Mouse (Mus musculus) hindbrain, embryonic 12.5 days (tissue): ENCODE measurements around the gene Ptprb. TPM values are rescaled to one million over a fixed set of nuclear protein-coding genes. Genes with fewer than 3 reads are reported as not detected.

Experiments used
- ATAC-seq: fragments of 200-750 bp; cut with Nextera tagmentation; 2 replicates; pipeline ENCODE4 v1.8.0; 2017; ENCODE audit warnings: moderate TSS enrichment; ENCODE audit not compliant: low FRiP score
- H3K27ac ChIP-seq: fragments of 300-500 bp; sonication (generic); 2 replicates; pipeline ENCODE4 v1.5.1; 2016; ENCODE audit warnings: mild to moderate bottlenecking
- H3K27me3 ChIP-seq: fragments of 300-500 bp; sonication (generic); 2 replicates; pipeline ENCODE4 v1.6.1; 2016; ENCODE audit warnings: mild to moderate bottlenecking
- H3K36me3 ChIP-seq: fragments of 300-500 bp; sonication (generic); 2 replicates; pipeline ENCODE4 v1.6.1; 2016; ENCODE audit warnings: mild to moderate bottlenecking
- H3K4me1 ChIP-seq: fragments of 300-500 bp; sonication (generic); 2 replicates; pipeline ENCODE4 v1.6.1; 2016
- H3K4me2 ChIP-seq: fragments of 300-500 bp; sonication (generic); replicated peaks from 2 replicates; pipeline ENCODE4 v1.6.1; 2016; ENCODE audit warnings: mild to moderate bottlenecking
- H3K4me3 ChIP-seq: fragments of 300-500 bp; sonication (generic); 2 replicates; pipeline ENCODE4 v1.5.1; 2016; ENCODE audit warnings: mild to moderate bottlenecking
- H3K9ac ChIP-seq: fragments of 300-500 bp; sonication (generic); 2 replicates; pipeline ENCODE4 v1.6.1; 2016; ENCODE audit warnings: mild to moderate bottlenecking, moderate library complexity
- H3K9me3 ChIP-seq: fragments of 300-500 bp; sonication (generic); replicated peaks from 2 replicates; pipeline ENCODE4 v1.6.1; 2016; ENCODE audit warnings: mild to moderate bottlenecking
- WGBS: fragments of 180-500 bp; shearing (Covaris S2); methylation state at CpG from one replicate; pipeline ENCODE4 v1.1.7; 2016; 5-methylcytosine and 5-hydroxymethylcytosine counted together
- polyA plus RNA-seq: library from polyadenylated mRNA; unstranded; fragments of >200 nt; fragmentation: Nextera tagmentation; extraction: Ambion mirVana; gene quantifications from 2 replicates; pipeline ENCODE4 v1.2.1, GENCODE M21; 2016

Ptprb gene
- polyA plus RNA-seq, 1 experiment from 2014 or later, result 3.6 TPM

DNA sequence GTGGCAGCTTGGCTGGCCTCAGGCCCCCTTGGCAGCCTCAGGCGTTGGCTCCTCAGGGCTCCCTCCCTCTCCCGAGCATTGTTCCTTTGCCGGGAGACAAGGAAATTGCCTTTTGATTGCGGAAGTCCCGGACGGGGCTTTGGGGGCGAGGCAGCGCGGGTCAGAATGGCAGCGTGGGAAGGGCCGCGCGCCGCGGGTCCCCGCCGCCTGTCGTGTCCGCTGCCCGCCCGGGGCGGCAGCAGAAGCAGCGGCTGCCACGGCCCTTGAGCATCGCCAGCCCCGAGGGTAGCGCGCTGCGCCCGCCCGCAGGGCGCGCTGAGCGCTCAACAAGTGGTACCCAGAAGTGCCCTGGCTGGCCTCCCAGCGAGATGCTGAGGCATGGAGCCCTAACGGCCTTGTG, 25.9 kb downstream of the Ptprb start:
- WGBS, result 0% methylated on average over 18 of the region's 36 CpGs
- Histone ChIP-seq H3K4me2 (peak overlapping the region; percentile 64), H3K9me3 (no peaks in the 10 kb centered on the region), H3K4me3 (peak overlapping the region; percentile 39), H3K27me3 (peaks cover 19% of the 10 kb centered on the region), H3K36me3 (no peaks in the 10 kb centered on the region), H3K9ac (peak overlapping the region; percentile 49; the same call in 1 of the 2 replicates), H3K4me1 (peaks cover 12% of the 10 kb centered on the region), H3K27ac (no peak overlapping the region)
- peak; percentile 35; the same call in 1 of the 2 replicates for ATAC-seq

- no peak for ATAC-seq
- H3K27ac ChIP-seq, result no peak overlapping the region
- 93% methylated on average over 4 of the region's 4 CpGs for WGBS
- no peak overlapping the region for H3K9ac ChIP-seq
- no peaks in the 10 kb centered on the region for H3K9me3 ChIP-seq
- no peaks in the 10 kb centered on the region for H3K36me3 ChIP-seq
- H3K4me1 ChIP-seq, result peaks cover 12% of the 10 kb centered on the region
- peaks cover 19% of the 10 kb centered on the region for H3K27me3 ChIP-seq
- no peak overlapping the region for H3K4me3 ChIP-seq
- no peak overlapping the region for H3K4me2 ChIP-seq
These were observed 29.0 kb downstream of the Ptprb start for GRCm38 (mm10) chr10:116304355-116304754.

DNA sequence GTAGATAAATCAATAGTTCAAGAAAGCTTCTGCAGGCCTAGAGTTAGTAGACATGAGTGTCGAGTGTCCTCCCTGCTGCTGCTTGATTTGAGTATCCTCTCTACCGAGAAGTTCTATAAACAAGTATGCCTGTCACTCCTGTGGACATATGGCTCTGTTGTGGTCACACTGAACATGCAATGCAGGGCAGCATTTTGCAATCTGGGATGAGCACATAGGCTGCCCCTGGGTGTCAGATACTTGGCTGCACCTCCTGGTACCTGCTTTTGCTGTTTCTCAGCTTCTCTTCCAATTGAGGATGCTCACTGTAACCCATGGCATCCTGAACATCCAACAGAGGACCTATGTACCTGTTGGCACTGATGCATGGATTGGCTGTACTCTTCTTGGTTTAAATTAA, 34.1 kb downstream of the Ptprb start:
- no peak overlapping the region for H3K4me2 ChIP-seq
- WGBS, result 74% methylated on average over 2 of the region's 2 CpGs
- no peak overlapping the region for H3K4me3 ChIP-seq
- H3K9ac ChIP-seq, result no peak overlapping the region
- H3K27me3 ChIP-seq, result no peaks in the 10 kb centered on the region
- H3K9me3 ChIP-seq, result no peaks in the 10 kb centered on the region
- ATAC-seq, result no peak
- H3K27ac ChIP-seq, result no peak overlapping the region
- H3K4me1 ChIP-seq, result no peaks in the 10 kb centered on the region
- no peaks in the 10 kb centered on the region for H3K36me3 ChIP-seq

DNA sequence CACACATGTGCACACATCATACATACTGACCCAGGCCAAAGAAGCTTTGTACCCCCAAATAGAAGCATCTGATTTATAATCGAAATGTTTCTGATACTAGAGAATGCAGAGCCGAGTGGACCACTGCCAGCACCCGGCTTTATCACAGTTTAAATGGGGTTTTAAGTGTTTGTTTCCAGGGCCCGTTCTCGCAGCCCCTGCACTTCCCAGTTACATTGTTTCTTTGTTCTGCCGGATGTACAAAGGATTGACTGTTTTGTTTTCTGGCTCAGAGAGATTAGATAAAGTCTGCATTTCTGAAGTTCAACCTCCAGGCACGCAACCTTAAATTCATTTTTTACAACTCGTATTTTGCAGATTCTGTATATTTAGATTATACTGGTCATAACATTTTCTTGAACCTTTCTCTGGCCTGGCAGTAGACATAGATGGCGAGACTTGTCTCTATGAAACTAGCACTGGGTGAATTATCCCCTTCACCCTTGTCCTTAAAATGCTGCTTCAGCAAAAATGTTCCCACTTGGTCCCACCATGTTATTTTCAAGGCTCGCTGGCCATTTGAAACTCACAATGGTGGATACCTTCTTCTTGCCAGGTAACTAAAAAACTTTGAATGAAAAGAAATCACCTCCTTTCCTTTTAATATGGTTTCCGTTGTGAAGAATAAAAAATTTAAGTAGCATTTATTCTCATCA, 35.3 kb downstream of the Ptprb start:
- no peak for ATAC-seq
- no peaks in the 10 kb centered on the region for H3K36me3 ChIP-seq
- 62% methylated on average over 11 of the region's 11 CpGs for WGBS
- no peaks in the 10 kb centered on the region for H3K4me1 ChIP-seq
- no peaks in the 10 kb centered on the region for H3K9me3 ChIP-seq
- H3K4me3 ChIP-seq, result no peak overlapping the region
- no peak overlapping the region for H3K27ac ChIP-seq
- H3K27me3 ChIP-seq, result no peaks in the 10 kb centered on the region
- H3K9ac ChIP-seq, result no peak overlapping the region
- no peak overlapping the region for H3K4me2 ChIP-seq

DNA sequence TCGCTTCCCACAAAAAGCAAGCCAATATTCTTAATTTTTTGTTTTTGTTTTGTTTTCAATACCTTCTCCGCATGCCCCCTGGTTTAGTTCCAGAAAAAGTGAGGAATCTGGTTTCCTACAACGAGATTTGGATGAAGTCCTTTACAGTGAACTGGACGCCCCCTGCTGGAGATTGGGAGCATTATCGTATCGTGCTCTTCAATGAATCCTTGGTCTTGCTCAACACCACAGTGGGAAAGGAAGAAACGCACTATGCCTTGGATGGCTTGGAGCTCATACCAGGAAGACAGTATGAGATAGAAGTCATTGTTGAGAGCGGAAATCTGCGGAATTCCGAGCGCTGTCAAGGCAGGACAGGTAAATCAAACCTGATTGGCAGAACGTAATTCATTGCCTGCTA, 43.9 kb downstream of the Ptprb start:
- no peak overlapping the region for H3K4me2 ChIP-seq

GRCm38 (mm10) chr10:116329086-116329485, 53.8 kb downstream of the Ptprb start:
- no peaks in the 10 kb centered on the region for H3K27me3 ChIP-seq
- no peak overlapping the region for H3K9ac ChIP-seq
- no peaks in the 10 kb centered on the region; the same call in 1 of the 2 replicates for H3K4me1 ChIP-seq
- H3K4me2 ChIP-seq, result no peak overlapping the region
- no peaks in the 10 kb centered on the region for H3K36me3 ChIP-seq
- no peaks in the 10 kb centered on the region for H3K9me3 ChIP-seq
- no peak overlapping the region for H3K4me3 ChIP-seq
- WGBS, result 30% methylated on average over 5 of the region's 5 CpGs
- no peak overlapping the region for H3K27ac ChIP-seq
- ATAC-seq, result no peak

More for the DNA sequence above, 43.9 kb downstream of the Ptprb start:
- Histone ChIP-seq H3K27ac (no peak overlapping the region), H3K9me3 (no peaks in the 10 kb centered on the region), H3K4me3 (no peak overlapping the region), H3K9ac (no peak overlapping the region), H3K4me1 (no peaks in the 10 kb centered on the region), H3K36me3 (no peaks in the 10 kb centered on the region), H3K27me3 (no peaks in the 10 kb centered on the region)
- peak; percentile 60 for ATAC-seq
- WGBS, result 22% methylated on average over 12 of the region's 12 CpGs

DNA sequence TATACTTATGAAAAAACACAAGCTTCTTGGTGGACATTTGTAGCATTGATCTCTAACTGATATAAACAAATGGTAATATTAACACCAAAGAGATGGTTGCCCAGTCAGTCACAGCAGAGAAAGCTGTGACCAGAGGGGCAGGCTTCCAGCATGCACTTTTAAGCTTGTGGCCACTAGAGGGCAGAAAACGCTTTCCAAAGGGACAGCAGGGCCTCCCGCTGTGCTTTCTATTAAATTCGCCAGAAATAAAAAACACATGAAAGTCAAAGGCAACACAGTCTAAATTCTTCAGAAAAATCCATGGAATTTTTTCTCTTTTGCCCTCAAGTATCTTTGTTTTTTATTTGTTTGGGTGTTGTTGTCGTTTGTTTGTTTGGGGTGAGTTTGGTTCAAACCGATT, 55.1 kb downstream of the Ptprb start:
- H3K4me2 ChIP-seq, result peak overlapping the region; percentile 45
- 0 out of 2 replicates have a peak overlapping the region, but pooled peaks have one; percentile 11 for H3K4me3 ChIP-seq
- no peaks in the 10 kb centered on the region for H3K27me3 ChIP-seq
- H3K4me1 ChIP-seq, result no peaks in the 10 kb centered on the region; the same call in 1 of the 2 replicates
- WGBS, result 16% methylated on average over 5 of the region's 5 CpGs
- H3K27ac ChIP-seq, result no peak overlapping the region
- no peaks in the 10 kb centered on the region for H3K36me3 ChIP-seq
- H3K9me3 ChIP-seq, result no peaks in the 10 kb centered on the region
- no peak for ATAC-seq
- H3K9ac ChIP-seq, result no peak overlapping the region

- H3K9ac ChIP-seq, result no peak overlapping the region
- H3K4me3 ChIP-seq, result peak overlapping the region; percentile 11
- H3K9me3 ChIP-seq, result no peaks in the 10 kb centered on the region
- H3K36me3 ChIP-seq, result no peaks in the 10 kb centered on the region
- no peaks in the 10 kb centered on the region for H3K27me3 ChIP-seq
- H3K4me1 ChIP-seq, result no peaks in the 10 kb centered on the region; the same call in 1 of the 2 replicates
- no peak for ATAC-seq
- H3K27ac ChIP-seq, result no peak overlapping the region
- H3K4me2 ChIP-seq, result peak overlapping the region; percentile 45
- WGBS, result 18% methylated on average over 23 of the region's 23 CpGs
These were observed 55.7 kb downstream of the Ptprb start for GRCm38 (mm10) chr10:116330961-116331510.

DNA sequence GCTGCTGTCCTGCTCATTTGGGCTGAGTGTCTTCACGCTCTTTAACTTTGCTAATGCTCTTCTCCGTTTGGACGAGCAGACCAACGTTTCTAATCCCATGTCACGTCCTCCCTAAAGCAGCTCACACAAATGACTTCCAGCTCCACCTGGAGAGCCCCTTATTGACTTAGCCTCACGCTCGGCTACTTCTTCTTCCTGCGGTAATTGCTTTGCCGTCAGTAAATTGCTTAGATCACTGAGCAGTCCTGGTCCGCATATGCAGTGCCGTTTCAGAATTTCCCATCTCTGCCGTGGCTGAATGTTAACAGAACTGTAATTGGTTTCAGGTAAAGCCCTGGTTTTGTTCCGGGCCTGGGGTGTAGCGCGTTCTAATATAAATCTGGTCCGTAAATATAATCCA, 58.3 kb downstream of the Ptprb start:
- H3K9me3 ChIP-seq, result no peaks in the 10 kb centered on the region
- H3K9ac ChIP-seq, result no peak overlapping the region
- H3K4me1 ChIP-seq, result no peaks in the 10 kb centered on the region; the same call in 1 of the 2 replicates
- H3K4me3 ChIP-seq, result no peak overlapping the region
- no peak; the same call in 1 of the 2 replicates for ATAC-seq
- H3K36me3 ChIP-seq, result no peaks in the 10 kb centered on the region
- 65% methylated on average over 16 of the region's 16 CpGs for WGBS
- no peaks in the 10 kb centered on the region for H3K27me3 ChIP-seq
- no peak overlapping the region for H3K27ac ChIP-seq
- H3K4me2 ChIP-seq, result no peak overlapping the region

- Histone ChIP-seq H3K4me3 (no peak overlapping the region), H3K27me3 (no peaks in the 10 kb centered on the region), H3K9ac (no peak overlapping the region), H3K9me3 (no peaks in the 10 kb centered on the region), H3K4me2 (no peak overlapping the region), H3K4me1 (no peaks in the 10 kb centered on the region; the same call in 1 of the 2 replicates), H3K36me3 (no peaks in the 10 kb centered on the region), H3K27ac (no peak overlapping the region)
- no peak for ATAC-seq
- WGBS, result 93% methylated on average over 7 of the region's 7 CpGs
These were observed 58.8 kb downstream of the Ptprb start for GRCm38 (mm10) chr10:116334120-116334519.

DNA sequence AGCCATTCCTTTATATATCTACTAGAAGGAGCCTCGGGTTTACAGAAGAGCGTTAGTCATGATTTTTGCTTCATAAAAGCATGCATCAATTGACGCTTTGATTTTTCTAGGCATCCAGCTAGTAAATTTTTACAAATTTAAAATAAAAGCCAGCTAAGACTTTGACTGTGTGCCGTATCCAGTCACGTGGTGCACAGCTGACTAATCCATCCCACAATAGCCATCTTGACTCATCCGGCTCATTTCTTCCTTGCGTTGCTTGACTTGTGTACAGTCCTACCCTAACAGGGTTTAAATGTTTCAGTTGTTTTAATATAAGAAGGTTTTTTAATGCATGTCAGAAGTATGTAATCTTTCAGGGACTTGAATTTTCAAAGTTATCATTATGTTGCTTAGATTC, 60.0 kb downstream of the Ptprb start:
- 95% methylated on average over 7 of the region's 7 CpGs for WGBS
- ATAC-seq, result no peak
- H3K9ac ChIP-seq, result no peak overlapping the region

DNA sequence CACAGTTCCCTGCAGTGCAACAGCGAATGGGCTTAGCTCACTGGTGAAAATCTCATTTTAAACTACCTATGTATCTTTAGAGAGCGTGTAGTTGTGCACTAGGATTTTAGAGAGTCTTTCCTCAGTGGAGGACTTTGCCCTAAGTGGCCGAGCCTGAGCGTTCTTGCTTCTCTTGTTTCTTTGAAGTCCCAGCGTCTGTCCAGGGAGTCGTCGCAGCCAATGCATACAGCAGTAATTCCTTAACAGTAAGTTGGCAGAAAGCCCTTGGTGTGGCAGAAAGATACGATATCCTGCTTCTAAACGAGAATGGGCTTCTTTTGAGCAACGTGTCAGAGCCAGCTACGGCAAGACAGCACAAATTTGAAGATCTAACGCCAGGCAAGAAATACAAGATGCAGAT, 65.9 kb downstream of the Ptprb start:
- no peak overlapping the region for H3K9ac ChIP-seq
- H3K27me3 ChIP-seq, result no peaks in the 10 kb centered on the region
- no peaks in the 10 kb centered on the region for H3K9me3 ChIP-seq
- no peaks in the 10 kb centered on the region for H3K4me1 ChIP-seq
- no peak overlapping the region for H3K4me2 ChIP-seq
- H3K27ac ChIP-seq, result no peak overlapping the region
- 88% methylated on average over 12 of the region's 12 CpGs for WGBS
- ATAC-seq, result no peak
- no peak overlapping the region for H3K4me3 ChIP-seq
- no peaks in the 10 kb centered on the region for H3K36me3 ChIP-seq

More for the DNA sequence above, 60.0 kb downstream of the Ptprb start:
- H3K27me3 ChIP-seq, result no peaks in the 10 kb centered on the region
- no peaks in the 10 kb centered on the region for H3K9me3 ChIP-seq
- H3K4me1 ChIP-seq, result no peaks in the 10 kb centered on the region; the same call in 1 of the 2 replicates
- no peak overlapping the region for H3K4me2 ChIP-seq
- no peak overlapping the region for H3K4me3 ChIP-seq
- H3K27ac ChIP-seq, result no peak overlapping the region
- H3K36me3 ChIP-seq, result no peaks in the 10 kb centered on the region
